Mouse (Mus musculus) mouse trophoblast stem cell (cell line): ENCODE measurements around the gene Cul3.

Source experiments
- in situ Hi-C, 2 experiments: fragments of 300-500 bp; cut with MseI, MboI; formaldehyde crosslinking; loops; 2 replicates in 1 of 2; 3 replicates in 1 of 2; pipeline ENCODE4 v1.15.1; 2025

Cul3 gene

GRCm38 (mm10) chr1:80293307-80293706 lies 47.0 kb downstream of the Cul3 start:
- in situ Hi-C loops: no loop called here

- in situ Hi-C loops: no loop called here
Measured at GRCm38 (mm10) chr1:80278731-80279130, 61.5 kb downstream of the Cul3 start.

GRCm38 (mm10) chr1:80260443-80260842 lies 79.8 kb downstream of the Cul3 start:
- in situ Hi-C loops: no loop called here

- in situ Hi-C loops: no loop called here
Measured at GRCm38 (mm10) chr1:80258632-80259031, 81.6 kb downstream of the Cul3 start.

GRCm38 (mm10) chr1:80253309-80253708 lies 87.0 kb downstream of the Cul3 start:
- in situ Hi-C loops: no loop called here

GRCm38 (mm10) chr1:80250247-80250646 lies 90.0 kb downstream of the Cul3 start:
- in situ Hi-C loops: no loop called here

- in situ Hi-C loops: no loop called here
Measured at GRCm38 (mm10) chr1:80247131-80247530, 93.1 kb downstream of the Cul3 start.

- in situ Hi-C loops: no loop called here
Measured at GRCm38 (mm10) chr1:80244123-80244522, 96.2 kb downstream of the Cul3 start.

- in situ Hi-C loops: no loop called here
Measured at GRCm38 (mm10) chr1:80241579-80241978, 98.7 kb downstream of the Cul3 start.

- in situ Hi-C loops: no loop called here
Measured at GRCm38 (mm10) chr1:80240017-80240660, 100.1 kb downstream of the Cul3 start.

- in situ Hi-C loops: no loop called here
Measured at GRCm38 (mm10) chr1:80239481-80239880, 100.8 kb downstream of the Cul3 start.

GRCm38 (mm10) chr1:80236951-80237702 lies 103.2 kb downstream of the Cul3 start:
- in situ Hi-C loops: no loop called here

- in situ Hi-C loops: no loop called here
Measured at GRCm38 (mm10) chr1:80236126-80236525, 104.2 kb downstream of the Cul3 start.

- in situ Hi-C loops: no loop called here
Measured at GRCm38 (mm10) chr1:80230612-80231011, 109.7 kb downstream of the Cul3 start.

GRCm38 (mm10) chr1:80224839-80225412 lies 115.4 kb downstream of the Cul3 start:
- in situ Hi-C loops: no loop called here

GRCm38 (mm10) chr1:80221151-80221550 lies 119.1 kb downstream of the Cul3 start:
- in situ Hi-C loops: no loop called here

- in situ Hi-C loops: no loop called here
Measured at GRCm38 (mm10) chr1:80218268-80218667, 122.0 kb downstream of the Cul3 start, which contains the start of gene Fam124b. Gene Fam124b, minus strand, starts transcription at chr1:80218473.
